Mouse (Mus musculus): ENCODE measurements at regions not wholly inside any gene's neighbourhood (a gene's known extent, or its start where the extent isn't known, plus 50 kb on each side); places are given as distances from the start of the nearest gene placed in this dataset.

- Histone ChIP-seq H3K4me3 (no peak overlapping the region), H3K27ac (no peak overlapping the region)
- TF ChIP-seq CTCF (conservative IDR thresholded peaks at IDR 0.05), result no peak
- no peak for DNase-seq (ENCODE audit: low spot score in 2 of 2)
Observed at GRCm38 (mm10) chr5:28884746-28885365, 310.9 kb upstream of the Rnf32 start.

DNA sequence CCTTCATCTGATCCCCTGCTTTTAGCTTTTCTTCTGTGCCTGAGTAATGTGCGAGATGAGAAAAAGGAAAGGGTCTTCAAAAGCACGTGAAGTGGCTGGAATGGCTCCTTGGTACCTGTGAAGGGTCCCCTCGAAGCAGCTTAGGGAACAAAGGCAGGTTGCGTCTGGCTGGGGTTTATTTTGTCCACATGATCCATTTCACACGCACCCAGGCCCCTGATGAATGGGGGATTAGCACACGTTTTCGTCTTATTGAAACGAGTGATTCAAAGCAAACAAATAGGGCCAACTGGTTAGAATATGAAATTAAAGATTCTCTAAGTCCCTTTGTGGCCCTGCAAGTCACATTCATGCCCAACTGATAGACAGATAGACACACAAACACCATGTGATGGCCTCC, 319.6 kb upstream of the Rnf32 start:
- DNase-seq (ENCODE audit: low spot score in 2 of 2), result no peak
- H3K4me3 ChIP-seq, result no peak overlapping the region
- TF ChIP-seq CTCF (conservative IDR thresholded peaks at IDR 0.05), result no peak
- H3K27ac ChIP-seq, result no peak overlapping the region

DNA sequence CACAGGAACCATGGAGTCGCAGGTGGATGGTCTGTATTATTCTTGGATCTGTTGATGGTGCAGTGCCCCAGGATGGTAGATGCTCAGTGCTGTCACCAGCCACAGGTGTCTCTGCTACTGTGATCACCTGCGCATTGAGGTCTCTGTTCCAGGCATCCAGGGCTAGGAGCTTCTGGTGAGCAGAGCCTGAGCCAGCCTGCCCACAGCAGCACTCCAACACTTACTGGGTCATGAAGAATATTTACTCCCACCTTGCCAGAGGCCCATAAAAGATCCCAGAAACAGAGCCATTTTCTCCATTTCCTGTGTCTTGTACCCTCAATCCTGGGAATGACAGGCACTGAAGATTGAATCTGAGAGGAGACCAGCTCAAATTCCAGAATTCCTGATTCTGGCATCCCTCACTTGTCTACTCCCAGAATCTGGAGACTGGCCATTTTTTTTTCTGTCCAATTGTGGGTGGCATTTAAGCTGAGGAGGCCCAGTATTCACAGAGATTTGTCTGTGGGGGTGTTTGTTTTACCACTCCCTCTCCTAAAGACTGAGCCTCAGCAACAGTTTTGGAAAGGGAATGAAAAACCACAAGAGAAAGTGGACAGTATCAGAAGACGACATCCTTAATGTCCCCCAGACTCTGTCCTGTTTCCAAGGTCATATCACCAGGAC, 322.1 kb upstream of the Rnf32 start:
- DNase-seq (ENCODE audit: low spot score in 2 of 2), result peak in 1 of 2 experiments; percentile 8
- Histone ChIP-seq H3K27ac (no peak overlapping the region), H3K4me3 (no peak overlapping the region)
- no peak for TF ChIP-seq CTCF (conservative IDR thresholded peaks at IDR 0.05)

- no peak overlapping the region for H3K4me3 ChIP-seq
- H3K27ac ChIP-seq, result no peak overlapping the region
- DNase-seq (ENCODE audit: low spot score in 2 of 2), result peak; percentile 23 to 62
- TF ChIP-seq CTCF (conservative IDR thresholded peaks at IDR 0.05), result no peak
Observed at GRCm38 (mm10) chr5:28859604-28860371, 336.0 kb upstream of the Rnf32 start.

GRCm38 (mm10) chr5:28838141-28838925, 357.5 kb upstream of the Rnf32 start:
- Histone ChIP-seq H3K27ac (no peak overlapping the region), H3K4me3 (no peak overlapping the region)
- TF ChIP-seq CTCF (conservative IDR thresholded peaks at IDR 0.05), result no peak
- DNase-seq (ENCODE audit: low spot score in 2 of 2), result no peak

DNA sequence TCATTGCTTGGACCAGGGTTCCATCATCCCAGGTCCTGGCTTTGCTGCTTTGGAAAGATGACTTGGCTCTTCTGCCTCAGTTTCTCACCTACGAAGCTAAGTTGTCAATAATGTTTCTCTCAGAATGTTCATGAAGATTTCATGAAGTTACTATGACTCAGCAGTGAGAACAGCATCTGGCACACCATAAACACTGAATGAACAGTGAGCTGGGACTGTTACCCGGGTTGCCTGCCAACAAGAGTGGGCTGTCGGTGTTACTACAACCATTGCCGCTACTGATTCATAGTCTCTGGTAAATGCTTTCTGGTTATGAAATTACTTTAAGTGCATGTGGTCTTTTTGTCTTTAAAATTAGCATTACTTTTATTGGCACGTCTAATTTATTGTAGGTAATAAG, 352.0 kb upstream of the Shh start:
- TF ChIP-seq CTCF (conservative IDR thresholded peaks at IDR 0.05), result peak; percentile 31
- Histone ChIP-seq H3K4me3 (no peak overlapping the region), H3K27ac (no peak overlapping the region)
- peak; percentile 63 to 80 for DNase-seq (ENCODE audit: low spot score in 2 of 2)

- TF ChIP-seq CTCF (conservative IDR thresholded peaks at IDR 0.05), result no peak
- Histone ChIP-seq H3K4me3 (no peak overlapping the region), H3K27ac (no peak overlapping the region)
- DNase-seq (ENCODE audit: low spot score in 2 of 2), result no peak
Observed at GRCm38 (mm10) chr5:28807950-28808349, 340.9 kb upstream of the Shh start.

GRCm38 (mm10) chr5:28799464-28799863, 332.4 kb upstream of the Shh start:
- Histone ChIP-seq H3K4me3 (no peak overlapping the region), H3K27ac (no peak overlapping the region)
- DNase-seq (ENCODE audit: low spot score in 2 of 2), result no peak
- no peak for TF ChIP-seq CTCF (conservative IDR thresholded peaks at IDR 0.05)

GRCm38 (mm10) chr5:28798361-28798760, 331.3 kb upstream of the Shh start:
- DNase-seq (ENCODE audit: low spot score in 2 of 2), result no peak
- TF ChIP-seq CTCF (conservative IDR thresholded peaks at IDR 0.05), result no peak
- Histone ChIP-seq H3K4me3 (no peak overlapping the region), H3K27ac (no peak overlapping the region)

GRCm38 (mm10) chr5:28795130-28795758, 328.2 kb upstream of the Shh start:
- TF ChIP-seq CTCF (conservative IDR thresholded peaks at IDR 0.05), result no peak
- no peak for DNase-seq (ENCODE audit: low spot score in 2 of 2)
- no peak overlapping the region for H3K27ac ChIP-seq
- H3K4me3 ChIP-seq, result no peak overlapping the region

GRCm38 (mm10) chr5:28793781-28794180, 326.7 kb upstream of the Shh start:
- no peak overlapping the region for H3K27ac ChIP-seq
- TF ChIP-seq CTCF (conservative IDR thresholded peaks at IDR 0.05), result no peak
- H3K4me3 ChIP-seq, result no peak overlapping the region
- no peak for DNase-seq (ENCODE audit: low spot score in 2 of 2)

GRCm38 (mm10) chr5:28785347-28786060, 318.4 kb upstream of the Shh start:
- no peak overlapping the region for H3K4me3 ChIP-seq
- no peak overlapping the region for H3K27ac ChIP-seq
- no peak for TF ChIP-seq CTCF (conservative IDR thresholded peaks at IDR 0.05)
- no peak for DNase-seq (ENCODE audit: low spot score in 2 of 2)

All from layer of hippocampus, adult 2 months (tissue).